Mouse (Mus musculus) hindbrain, postnatal 0 days (tissue): ENCODE measurements around the gene Bysl. TPM values are rescaled to one million over a fixed set of nuclear protein-coding genes. Genes with fewer than 3 reads are reported as not detected.

Experiments used
- ATAC-seq: fragments of 200-750 bp; cut with Nextera tagmentation; 2 replicates; pipeline ENCODE4 v1.8.0; 2017; ENCODE audit warnings: mild to moderate bottlenecking, moderate TSS enrichment, moderate library complexity
- DNase-seq: peaks from one replicate; pipeline ENCODE4 v3.0.0-alpha.2; 2015; ENCODE audit warnings: low spot score
- H3K27ac ChIP-seq: fragments of 300-500 bp; sonication (generic); 2 replicates; pipeline ENCODE4 v1.5.1; 2014; ENCODE audit warnings: mild to moderate bottlenecking
- H3K27me3 ChIP-seq: fragments of 300-500 bp; sonication (generic); 2 replicates; pipeline ENCODE4 v1.6.1; 2014; ENCODE audit warnings: low read length, mixed read lengths; ENCODE audit not compliant: insufficient read depth
- H3K36me3 ChIP-seq: fragments of 300-500 bp; sonication (generic); 2 replicates; pipeline ENCODE4 v1.6.1; 2014; ENCODE audit warnings: low read length, mixed read lengths; ENCODE audit not compliant: insufficient read depth
- H3K4me1 ChIP-seq: fragments of 300-500 bp; sonication (generic); 2 replicates; pipeline ENCODE4 v1.6.1; 2014; ENCODE audit warnings: antibody characterized with exemption, low read length, mixed read lengths; ENCODE audit not compliant: insufficient read depth
- H3K4me2 ChIP-seq: fragments of 300-500 bp; sonication (generic); 2 replicates; pipeline ENCODE4 v1.6.1; 2014; ENCODE audit warnings: low read depth, mild to moderate bottlenecking, low read length, moderate library complexity, mixed read lengths
- H3K4me3 ChIP-seq: fragments of 300-500 bp; sonication (generic); 2 replicates; pipeline ENCODE4 v1.5.1; 2014; ENCODE audit warnings: low read length
- H3K9ac ChIP-seq: fragments of 300-500 bp; sonication (generic); replicated peaks from 2 replicates; pipeline ENCODE4 v1.6.1; 2014; ENCODE audit warnings: mild to moderate bottlenecking, low read length, moderate library complexity, mixed read lengths
- H3K9me3 ChIP-seq: fragments of 300-500 bp; sonication (generic); 2 replicates; pipeline ENCODE4 v1.6.1; 2016; ENCODE audit warnings: low read length, mixed read lengths
- CTCF ChIP-seq: IDR thresholded peaks from 2 replicates; pipeline ENCODE4 v1.5.1; 2016; ENCODE audit warnings: antibody characterized with exemption, control low read depth, low read depth
- WGBS: fragments of 180-500 bp; shearing (Covaris S2); extraction: QIAGEN DNeasy Blood & Tissue Kit; methylation state at CpG from one replicate; pipeline ENCODE4 v1.1.7; 2014; 5-methylcytosine and 5-hydroxymethylcytosine counted together
- polyA plus RNA-seq: library from polyadenylated mRNA; unstranded; fragments of >200 nt; fragmentation: Nextera tagmentation; extraction: Ambion mirVana; gene quantifications from 2 replicates; pipeline ENCODE4 v1.2.1, GENCODE M21; 2015
- total RNA-seq: library from RNA; depleted of rRNA; stranded (reverse); fragments of >200 nt; gene quantifications from 2 replicates; pipeline ENCODE4 v1.2.3, GENCODE M21; 2014

Bysl gene
- total and polyA plus RNA-seq, 2 experiments from 2014 or later = 25.7 to 27.1 TPM

- H3K4me3 ChIP-seq = no peak overlapping the region
- no peak for ATAC-seq
- H3K27ac ChIP-seq = no peak overlapping the region
- peak; percentile 73 for TF ChIP-seq CTCF
- H3K27me3 ChIP-seq = no peaks in the 10 kb centered on the region
- no peak overlapping the region for H3K4me2 ChIP-seq
- 78% methylated on average over 1 of the region's 1 CpGs for WGBS
- no peaks in the 10 kb centered on the region for H3K36me3 ChIP-seq
- H3K9me3 ChIP-seq = no peaks in the 10 kb centered on the region
- H3K9ac ChIP-seq = no peak overlapping the region
- no peaks in the 10 kb centered on the region for H3K4me1 ChIP-seq
- DNase-seq = peak; percentile 73
Measured at GRCm38 (mm10) chr17:47646683-47647082, 35.4 kb upstream of the Bysl start.

GRCm38 (mm10) chr17:47642992-47643391 lies 31.7 kb upstream of the Bysl start:
- 89% methylated on average over 2 of the region's 2 CpGs for WGBS
- Histone ChIP-seq H3K36me3 (no peaks in the 10 kb centered on the region), H3K27ac (no peak overlapping the region), H3K4me3 (no peak overlapping the region), H3K4me2 (no peak overlapping the region), H3K27me3 (no peaks in the 10 kb centered on the region), H3K9ac (no peak overlapping the region), H3K9me3 (no peaks in the 10 kb centered on the region), H3K4me1 (no peaks in the 10 kb centered on the region)
- TF ChIP-seq CTCF = peak; percentile 26; the same call in 1 of the 2 replicates
- DNase-seq (no peak), ATAC-seq (no peak)

- Histone ChIP-seq H3K9ac (no peak overlapping the region), H3K4me3 (no peak overlapping the region), H3K9me3 (no peaks in the 10 kb centered on the region), H3K36me3 (no peaks in the 10 kb centered on the region), H3K4me2 (no peak overlapping the region), H3K27ac (no peak overlapping the region), H3K27me3 (no peaks in the 10 kb centered on the region), H3K4me1 (peaks cover 20% of the 10 kb centered on the region)
- no peak for DNase-seq
- 75% methylated on average over 7 of the region's 7 CpGs for WGBS
- TF ChIP-seq CTCF = no peak
- no peak for ATAC-seq
Measured at GRCm38 (mm10) chr17:47633999-47634770, 22.9 kb upstream of the Bysl start.

- no peak for DNase-seq
- H3K4me3 ChIP-seq = no peak overlapping the region
Measured at GRCm38 (mm10) chr17:47632181-47632840, 21.0 kb upstream of the Bysl start.

GRCm38 (mm10) chr17:47630678-47631065 lies 19.4 kb upstream of the Bysl start, which contains the start of gene Usp49:
Gene Usp49, plus strand, starts transcription at chr17:47630690.
- DNase-seq = no peak
- Histone ChIP-seq H3K27me3 (no peaks in the 10 kb centered on the region), H3K9ac (peak within 1 kb of the TSS; percentile 80), H3K27ac (peak within 1 kb of the TSS; percentile 90), H3K36me3 (no peaks in the 10 kb centered on the region), H3K9me3 (no peaks in the 10 kb centered on the region), H3K4me2 (peak within 1 kb of the TSS; percentile 97), H3K4me1 (peaks cover 20% of the 10 kb centered on the region), H3K4me3 (peak within 1 kb of the TSS; percentile 78)
- ATAC-seq = no peak
- no peak for TF ChIP-seq CTCF
- WGBS = 3% methylated on average over 3 of the region's 3 CpGs

More at GRCm38 (mm10) chr17:47632181-47632840, 21.0 kb upstream of the Bysl start:
- Histone ChIP-seq H3K4me2 (peak overlapping the region; percentile 21; the same call in 1 of the 2 replicates), H3K36me3 (no peaks in the 10 kb centered on the region), H3K9ac (no peak overlapping the region), H3K4me1 (peaks cover 20% of the 10 kb centered on the region), H3K27ac (no peak overlapping the region), H3K27me3 (no peaks in the 10 kb centered on the region), H3K9me3 (no peaks in the 10 kb centered on the region)
- no peak for TF ChIP-seq CTCF
- no peak for ATAC-seq
- WGBS = 68% methylated on average over 4 of the region's 4 CpGs

- under 1% methylated on average over 59 of the region's 61 CpGs for WGBS
- 0 out of 2 replicates have a peak, but pooled peaks have one; percentile 9 for TF ChIP-seq CTCF
- Histone ChIP-seq H3K4me1 (peaks cover 20% of the 10 kb centered on the region), H3K27ac (peak overlapping the region; percentile 90), H3K9ac (peak overlapping the region; percentile 80), H3K9me3 (no peaks in the 10 kb centered on the region), H3K4me2 (peak overlapping the region; percentile 97), H3K4me3 (peak overlapping the region; percentile 78), H3K36me3 (no peaks in the 10 kb centered on the region), H3K27me3 (no peaks in the 10 kb centered on the region)
- ATAC-seq (peak; percentile 31), DNase-seq (peak; percentile 43)
Measured at GRCm38 (mm10) chr17:47629717-47630677, 18.7 kb upstream of the Bysl start.
